Mouse (Mus musculus) CD4-positive naive resting alpha-beta T cell, adult 76 days (primary cell): ENCODE measurements around the gene Btbd35f19. TPM values are rescaled to one million over a fixed set of nuclear protein-coding genes. Genes with fewer than 3 reads are reported as not detected.

ENCODE experiments used
- total RNA-seq: library from RNA; stranded (reverse); gene quantifications from one replicate; pipeline ENCODE4 v1.2.4, GENCODE M21; 2023

Gene Btbd35f19
- not detected for total RNA-seq

DNA sequence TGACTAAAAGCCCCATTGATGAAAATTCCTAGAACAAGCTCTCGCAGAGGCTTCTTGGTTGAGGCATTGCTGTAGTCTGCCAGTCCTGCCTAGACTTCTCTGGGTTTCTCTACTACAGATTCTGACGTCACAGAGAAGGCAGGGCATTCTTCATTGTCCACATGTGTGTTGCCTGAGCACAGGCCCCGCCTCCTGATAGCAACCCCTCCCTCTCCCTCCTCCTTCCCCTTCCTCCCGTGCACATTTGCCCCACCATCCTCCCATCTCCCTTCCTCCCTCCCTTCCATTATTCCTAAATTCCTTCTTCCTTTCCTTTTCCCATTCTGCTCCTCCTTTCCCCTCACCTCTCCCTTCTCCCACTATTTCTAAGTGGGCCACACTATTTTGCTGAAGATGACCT lies at the start of gene Btbd35f19:
TSS of gene Btbd35f19 (minus strand) at position 101 of the 400 bp plus-strand sequence.

DNA sequence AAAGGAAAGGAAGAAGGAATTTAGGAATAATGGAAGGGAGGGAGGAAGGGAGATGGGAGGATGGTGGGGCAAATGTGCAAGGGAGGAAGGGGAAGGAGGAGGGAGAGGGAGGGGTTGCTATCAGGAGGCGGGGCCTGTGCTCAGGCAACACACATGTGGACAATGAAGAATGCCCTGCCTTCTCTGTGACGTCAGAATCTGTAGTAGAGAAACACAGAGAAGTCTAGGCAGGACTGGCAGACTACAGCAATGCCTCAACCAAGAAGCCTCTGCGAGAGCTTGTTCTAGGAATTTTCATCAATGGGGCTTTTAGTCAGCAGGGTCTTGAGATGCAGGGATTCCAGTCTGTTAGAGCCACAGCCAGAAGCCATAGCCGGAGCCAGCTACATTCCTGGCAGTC lies 47.6 kb downstream of the Btbd35f19 start, which contains the start of gene Btbd35f26:
TSS of gene Btbd35f26 (plus strand) at position 301 of the 400 bp plus-strand sequence.

Other genes with a start within 250 kb of the Btbd35f19 start
- gene Spin2f, start 130.0 kb downstream of the Btbd35f19 start, total RNA-seq, result not detected
- not detected for gene Btbd35f26, start 47.5 kb downstream of the Btbd35f19 start, total RNA-seq
- not detected for gene Gm21883, start 190.4 kb upstream of the Btbd35f19 start, total RNA-seq
- gene Spin2e, start 235.0 kb upstream of the Btbd35f19 start, total RNA-seq, result not detected